Mouse (Mus musculus) megakaryocyte, embryonic 14.5 days (primary cell): ENCODE results near the gene Prkar2b.

Experiments used
- FLI1 ChIP-seq: IDR thresholded peaks from 2 replicates; pipeline ENCODE4 v1.6.1; 2012; ENCODE audit warnings: low read length, inconsistent platforms, mixed read lengths
- GATA1 ChIP-seq: IDR thresholded peaks from 3 replicates; pipeline ENCODE4 v1.6.1; 2012; ENCODE audit warnings: mixed read lengths, low read length, inconsistent platforms, borderline replicate concordance

GRCm38 (mm10) chr12:32101306-32101705 is 40.2 kb upstream of the Prkar2b start:
- TF ChIP-seq GATA1 (no peak), FLI1 (no peak)
